Mouse (Mus musculus) midbrain, embryonic 16.5 days (tissue): ENCODE measurements at regions not wholly inside any gene's neighbourhood (a gene's known extent, or its start where the extent isn't known, plus 50 kb on each side); places are given as distances from the start of the nearest gene placed in this dataset.

Experiments used
- ATAC-seq: fragments of 200-750 bp; cut with Nextera tagmentation; 2 replicates; pipeline ENCODE4 v1.8.0; 2017; ENCODE audit warnings: moderate TSS enrichment
- H3K27ac ChIP-seq: fragments of 300-500 bp; sonication (generic); 2 replicates; pipeline ENCODE4 v1.5.1; 2014; ENCODE audit warnings: mild to moderate bottlenecking, low read length, mixed read lengths
- H3K27me3 ChIP-seq: fragments of 300-500 bp; sonication (generic); 2 replicates; pipeline ENCODE4 v1.6.1; 2014; ENCODE audit warnings: low read depth, low read length, mixed read lengths; ENCODE audit not compliant: control insufficient read depth, insufficient read depth
- H3K36me3 ChIP-seq: fragments of 300-500 bp; sonication (generic); 2 replicates; pipeline ENCODE4 v1.6.1; 2014; ENCODE audit warnings: mild to moderate bottlenecking, low read length, moderate library complexity, mixed read lengths; ENCODE audit not compliant: control insufficient read depth, insufficient read depth
- H3K4me1 ChIP-seq: fragments of 300-500 bp; sonication (generic); 2 replicates; pipeline ENCODE4 v1.6.1; 2014; ENCODE audit warnings: mild to moderate bottlenecking, low read length, mixed read lengths; ENCODE audit not compliant: control insufficient read depth, insufficient read depth
- H3K4me2 ChIP-seq: fragments of 300-500 bp; sonication (generic); 2 replicates; pipeline ENCODE4 v1.6.1; 2014; ENCODE audit warnings: mild to moderate bottlenecking, low read length, mixed read lengths
- H3K4me3 ChIP-seq: fragments of 300-500 bp; sonication (generic); 2 replicates; pipeline ENCODE4 v1.5.1; 2014; ENCODE audit warnings: low read depth, mild to moderate bottlenecking, low read length, moderate library complexity, mixed read lengths
- H3K9ac ChIP-seq: fragments of 300-500 bp; sonication (generic); 2 replicates; pipeline ENCODE4 v1.6.1; 2014; ENCODE audit warnings: low read depth, low read length, mixed read lengths
- H3K9me3 ChIP-seq: fragments of 300-500 bp; sonication (generic); replicated peaks from 2 replicates; pipeline ENCODE4 v1.6.1; 2014; ENCODE audit warnings: mild to moderate bottlenecking, low read length, mixed read lengths; ENCODE audit not compliant: control insufficient read depth, poor library complexity, severe bottlenecking
- WGBS: fragments of 180-500 bp; shearing (Covaris S2); extraction: QIAGEN DNeasy Blood & Tissue Kit; methylation state at CpG from one replicate; pipeline ENCODE4 v1.1.7; 2014; 5-methylcytosine and 5-hydroxymethylcytosine counted together

DNA sequence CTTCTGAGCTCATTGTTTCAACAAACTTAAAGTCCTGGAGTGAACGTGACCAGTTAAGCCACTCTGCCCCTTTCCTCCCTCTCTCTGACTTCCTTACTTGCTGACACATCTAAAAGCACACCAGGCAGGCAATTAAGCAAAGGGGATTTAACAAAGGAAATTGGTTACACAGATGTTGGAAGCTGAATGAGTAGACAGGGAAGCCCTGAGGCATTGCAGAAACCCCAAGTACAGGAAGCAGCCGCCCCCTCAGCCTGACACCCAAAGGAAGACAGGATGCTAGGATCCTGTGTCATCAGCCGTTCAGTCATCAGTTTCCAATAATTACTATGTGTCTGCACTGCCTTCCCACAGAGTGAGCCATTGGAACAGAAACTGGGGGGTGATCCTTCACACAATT, 595.5 kb downstream of the Tns3 start:
- no peaks in the 10 kb centered on the region for H3K27me3 ChIP-seq
- 20% methylated on average over 3 of the region's 3 CpGs for WGBS
- no peak for ATAC-seq
- H3K4me2 ChIP-seq: no peak overlapping the region
- H3K9ac ChIP-seq: no peak overlapping the region
- no peaks in the 10 kb centered on the region for H3K36me3 ChIP-seq
- no peak overlapping the region for H3K4me3 ChIP-seq
- H3K9me3 ChIP-seq: no peaks in the 10 kb centered on the region
- no peak overlapping the region for H3K27ac ChIP-seq
- no peaks in the 10 kb centered on the region for H3K4me1 ChIP-seq

DNA sequence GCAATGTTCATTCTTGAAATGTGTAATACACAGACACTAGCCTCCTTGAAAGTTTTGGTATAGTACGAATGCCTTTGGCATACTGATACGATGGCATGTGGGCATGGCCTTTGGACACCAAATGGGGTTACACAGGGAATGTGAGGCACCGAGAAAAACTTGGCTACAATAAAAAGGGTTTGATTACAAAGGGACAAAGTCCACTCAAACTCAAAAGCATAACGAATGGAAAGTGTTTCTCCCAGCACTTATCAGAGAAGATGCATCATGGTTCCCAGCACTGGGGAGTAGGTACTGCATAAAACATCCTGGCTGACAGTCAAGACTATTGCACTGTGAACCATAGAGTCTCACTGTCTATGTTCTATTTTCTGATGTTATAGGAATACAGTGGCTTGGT, 597.0 kb downstream of the Tns3 start:
- no peaks in the 10 kb centered on the region for H3K27me3 ChIP-seq
- no peak for ATAC-seq
- 87% methylated on average over 4 of the region's 4 CpGs for WGBS
- no peak overlapping the region for H3K4me2 ChIP-seq
- no peaks in the 10 kb centered on the region for H3K9me3 ChIP-seq
- no peaks in the 10 kb centered on the region for H3K36me3 ChIP-seq
- no peak overlapping the region for H3K9ac ChIP-seq
- no peak overlapping the region for H3K4me3 ChIP-seq
- H3K27ac ChIP-seq: no peak overlapping the region
- H3K4me1 ChIP-seq: no peaks in the 10 kb centered on the region

DNA sequence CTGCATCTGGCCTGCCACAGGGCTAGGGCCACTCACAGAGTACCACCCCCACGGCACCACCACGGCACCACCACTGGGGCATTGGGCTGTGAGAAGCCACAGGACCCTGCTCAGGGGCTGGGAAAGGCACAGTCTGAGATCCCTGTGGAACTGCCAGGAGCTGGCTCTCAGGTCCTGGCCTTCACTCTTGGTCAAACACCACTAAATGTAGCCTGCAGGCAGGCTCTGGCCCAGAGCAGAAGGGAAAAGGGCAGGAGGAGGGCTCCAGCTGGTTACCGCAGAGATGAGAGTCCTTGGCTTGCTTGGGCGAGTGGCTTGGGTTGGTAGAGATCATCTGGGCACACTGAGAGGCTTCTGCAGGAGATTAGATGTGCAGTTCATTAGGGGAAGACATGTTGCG, 598.5 kb downstream of the Tns3 start:
- Histone ChIP-seq H3K4me2 (no peak overlapping the region), H3K36me3 (no peaks in the 10 kb centered on the region), H3K4me3 (no peak overlapping the region), H3K27ac (no peak overlapping the region), H3K4me1 (no peaks in the 10 kb centered on the region), H3K9ac (no peak overlapping the region), H3K9me3 (no peaks in the 10 kb centered on the region), H3K27me3 (no peaks in the 10 kb centered on the region)
- WGBS: 80% methylated on average over 5 of the region's 5 CpGs
- ATAC-seq: no peak

DNA sequence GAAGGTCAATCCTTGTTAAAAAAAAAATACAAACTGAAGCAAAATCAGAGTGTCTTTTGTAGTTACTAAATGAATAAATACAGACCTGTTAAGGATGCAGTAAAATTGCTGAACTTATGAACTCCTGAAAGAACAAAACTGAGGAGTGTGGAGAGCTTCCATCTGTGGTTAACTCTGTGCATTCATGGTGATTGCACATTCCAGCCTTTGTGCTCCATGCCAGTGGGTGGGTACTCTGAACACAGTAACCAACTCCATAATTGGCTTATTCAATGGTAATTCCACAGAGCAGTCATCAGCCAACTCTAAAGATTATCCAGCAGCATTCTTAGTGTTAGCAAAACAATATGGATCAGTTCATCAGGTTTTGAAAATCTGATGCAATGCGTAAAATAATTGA, 599.2 kb downstream of the Tns3 start:
- H3K27ac ChIP-seq: no peak overlapping the region
- no peaks in the 10 kb centered on the region for H3K27me3 ChIP-seq
- H3K36me3 ChIP-seq: no peaks in the 10 kb centered on the region
- H3K9ac ChIP-seq: no peak overlapping the region
- WGBS: 73% methylated on average over 1 of the region's 1 CpGs
- H3K4me3 ChIP-seq: no peak overlapping the region
- no peaks in the 10 kb centered on the region for H3K9me3 ChIP-seq
- no peaks in the 10 kb centered on the region for H3K4me1 ChIP-seq
- no peak overlapping the region for H3K4me2 ChIP-seq
- no peak for ATAC-seq

DNA sequence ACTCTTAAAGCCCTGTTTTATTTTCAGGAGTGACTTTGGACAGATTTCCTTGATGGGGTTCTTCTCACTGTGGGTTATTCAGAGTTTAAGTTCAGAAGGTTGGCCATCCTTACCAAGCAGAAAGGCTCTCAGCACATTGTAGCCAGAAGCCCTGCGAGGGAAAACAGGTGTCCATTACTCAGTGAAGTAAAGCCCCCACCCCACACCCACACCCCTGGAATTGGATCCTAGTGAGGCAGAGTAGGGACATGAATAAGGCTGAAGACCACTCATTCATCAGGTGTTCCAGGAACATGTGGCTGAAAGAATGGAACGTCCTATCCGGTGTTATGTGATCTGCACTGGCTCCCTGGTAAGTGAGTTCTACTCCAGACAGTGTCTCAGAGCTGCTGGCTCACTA, 602.3 kb downstream of the Tns3 start:
- Histone ChIP-seq H3K4me1 (no peaks in the 10 kb centered on the region), H3K27me3 (no peaks in the 10 kb centered on the region), H3K27ac (no peak overlapping the region), H3K9ac (no peak overlapping the region), H3K9me3 (no peaks in the 10 kb centered on the region), H3K4me3 (no peak overlapping the region), H3K36me3 (no peaks in the 10 kb centered on the region), H3K4me2 (no peak overlapping the region)
- 88% methylated on average over 3 of the region's 3 CpGs for WGBS
- no peak for ATAC-seq

DNA sequence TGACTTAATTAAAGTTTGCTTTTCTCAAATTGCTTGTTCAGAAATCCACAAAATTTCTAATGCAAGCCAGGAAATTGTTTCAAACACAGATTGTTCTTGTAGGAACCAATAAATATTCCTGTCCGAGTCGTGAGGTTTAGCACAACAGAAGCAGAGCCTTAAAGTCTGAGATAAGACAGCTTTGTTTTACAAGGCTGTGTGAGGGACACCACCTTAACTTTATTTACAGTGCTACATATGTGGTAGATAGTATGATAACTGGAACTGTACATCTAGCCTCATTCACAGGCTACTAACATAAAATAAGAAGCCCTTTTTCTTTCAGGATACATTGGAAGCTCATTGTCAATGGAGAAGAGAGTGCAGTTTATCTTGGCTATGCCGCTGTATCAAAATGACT, 602.8 kb downstream of the Tns3 start:
- H3K4me1 ChIP-seq: no peaks in the 10 kb centered on the region
- H3K4me2 ChIP-seq: no peak overlapping the region
- ATAC-seq: no peak
- no peaks in the 10 kb centered on the region for H3K9me3 ChIP-seq
- H3K9ac ChIP-seq: no peak overlapping the region
- H3K4me3 ChIP-seq: no peak overlapping the region
- no peak overlapping the region for H3K27ac ChIP-seq
- H3K36me3 ChIP-seq: no peaks in the 10 kb centered on the region
- no peaks in the 10 kb centered on the region for H3K27me3 ChIP-seq
- 91% methylated on average over 3 of the region's 3 CpGs for WGBS

DNA sequence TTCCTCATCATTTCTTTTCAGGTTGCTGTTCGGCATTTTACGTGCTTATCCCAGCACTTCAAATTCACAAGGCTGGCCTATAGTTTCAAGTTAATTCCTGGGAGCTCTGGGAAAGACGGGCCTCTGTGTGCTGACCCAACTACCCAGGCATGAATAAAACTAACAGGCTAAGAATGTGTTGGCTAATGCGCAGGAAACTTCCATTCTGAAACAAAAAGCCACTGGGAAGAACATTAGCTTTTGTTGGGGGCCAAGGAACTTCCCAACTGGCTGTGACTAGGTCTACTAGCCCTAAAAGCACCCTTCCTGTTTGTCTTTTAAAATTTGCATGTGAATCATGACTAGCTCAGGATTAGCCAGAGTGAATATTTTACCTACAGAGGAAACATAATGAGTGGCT, 612.8 kb downstream of the Tns3 start:
- H3K27me3 ChIP-seq: no peaks in the 10 kb centered on the region
- H3K36me3 ChIP-seq: no peaks in the 10 kb centered on the region
- no peak overlapping the region for H3K9ac ChIP-seq
- no peak overlapping the region for H3K27ac ChIP-seq
- H3K9me3 ChIP-seq: no peaks in the 10 kb centered on the region
- H3K4me2 ChIP-seq: no peak overlapping the region
- 16% methylated on average over 4 of the region's 4 CpGs for WGBS
- no peaks in the 10 kb centered on the region for H3K4me1 ChIP-seq
- H3K4me3 ChIP-seq: no peak overlapping the region
- ATAC-seq: no peak

DNA sequence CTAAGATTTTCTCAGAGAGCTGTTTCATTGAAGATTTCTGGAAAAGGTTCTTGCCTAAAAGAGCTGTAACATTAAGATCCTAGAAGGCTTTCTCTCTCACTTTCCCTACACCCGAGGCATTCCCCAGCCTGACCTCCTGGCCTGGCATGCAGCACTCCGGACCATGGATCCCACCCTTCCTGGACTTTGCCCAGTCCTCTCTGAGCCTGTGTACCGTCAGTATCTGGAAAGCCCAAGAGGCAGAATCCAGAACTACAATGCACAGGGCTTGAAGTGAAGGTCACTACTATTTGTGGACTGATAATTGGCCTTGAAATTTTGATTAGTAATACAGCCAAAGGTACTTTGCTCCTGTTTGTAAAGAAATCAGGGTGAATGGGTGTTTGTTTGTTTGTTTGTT, 619.2 kb downstream of the Tns3 start:
- Histone ChIP-seq H3K9me3 (no peaks in the 10 kb centered on the region), H3K36me3 (no peaks in the 10 kb centered on the region), H3K27ac (no peak overlapping the region), H3K9ac (no peak overlapping the region), H3K4me1 (no peaks in the 10 kb centered on the region), H3K4me3 (no peak overlapping the region), H3K4me2 (no peak overlapping the region), H3K27me3 (no peaks in the 10 kb centered on the region)
- WGBS: 83% methylated on average over 3 of the region's 3 CpGs
- ATAC-seq: no peak

DNA sequence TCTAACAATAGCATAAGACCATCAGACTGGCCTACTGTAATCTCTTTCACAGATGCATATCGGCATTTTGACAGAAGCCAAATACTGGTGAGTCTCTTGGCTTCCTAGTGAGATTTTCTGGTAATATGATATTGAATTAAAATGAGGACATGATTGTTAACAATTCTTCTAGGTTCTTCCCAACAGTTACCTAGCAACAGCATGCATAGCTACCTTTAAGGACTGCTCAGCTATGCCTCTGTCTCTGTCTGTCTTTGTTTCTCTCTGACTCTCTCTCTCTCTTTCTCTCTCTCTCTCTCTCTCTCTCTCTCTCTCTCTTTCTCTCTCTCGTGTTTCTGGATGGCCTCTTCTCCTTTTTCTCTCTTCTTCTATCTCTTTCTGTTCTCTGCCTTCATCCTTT, 634.2 kb downstream of the Tns3 start:
- H3K27me3 ChIP-seq: no peaks in the 10 kb centered on the region
- WGBS: 51% methylated on average over 2 of the region's 2 CpGs
- H3K9ac ChIP-seq: no peak overlapping the region
- no peaks in the 10 kb centered on the region for H3K36me3 ChIP-seq
- no peaks in the 10 kb centered on the region for H3K9me3 ChIP-seq
- no peak overlapping the region for H3K4me3 ChIP-seq
- H3K4me1 ChIP-seq: no peaks in the 10 kb centered on the region
- no peak overlapping the region for H3K27ac ChIP-seq
- no peak overlapping the region for H3K4me2 ChIP-seq
- no peak for ATAC-seq

DNA sequence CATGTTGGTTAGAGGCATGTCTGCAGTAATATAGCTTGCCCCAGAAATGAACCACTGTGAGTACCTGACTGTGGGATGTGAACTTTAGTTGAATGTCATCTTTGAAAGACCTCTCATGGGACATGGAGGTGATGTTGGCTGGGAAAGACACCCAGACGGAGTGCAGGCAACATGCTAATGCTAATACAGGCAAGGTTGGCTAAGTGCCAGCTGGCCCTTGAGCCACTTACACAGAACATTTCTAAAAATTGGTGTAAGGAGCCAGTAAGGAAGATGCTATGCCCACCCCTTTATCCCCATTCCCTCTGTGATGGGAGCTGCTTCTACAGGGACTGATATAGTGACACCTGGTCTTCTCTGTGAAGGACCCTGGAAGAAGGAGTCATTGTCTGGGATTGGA, 656.5 kb downstream of the Tns3 start:
- Histone ChIP-seq H3K9me3 (no peaks in the 10 kb centered on the region), H3K36me3 (no peaks in the 10 kb centered on the region), H3K4me2 (no peak overlapping the region), H3K27me3 (no peaks in the 10 kb centered on the region), H3K4me3 (no peak overlapping the region), H3K27ac (no peak overlapping the region), H3K9ac (no peak overlapping the region), H3K4me1 (no peaks in the 10 kb centered on the region)
- 59% methylated on average over 1 of the region's 1 CpGs for WGBS
- ATAC-seq: no peak
